Mouse (Mus musculus): ENCODE measurements around the gene Asic2. TPM values are rescaled to one million over a fixed set of nuclear protein-coding genes. Genes with fewer than 3 reads are reported as not detected.

The Asic2 gene
- polyA plus RNA-seq, 1 experiment from 2014 or later: 13.9 TPM

DNA sequence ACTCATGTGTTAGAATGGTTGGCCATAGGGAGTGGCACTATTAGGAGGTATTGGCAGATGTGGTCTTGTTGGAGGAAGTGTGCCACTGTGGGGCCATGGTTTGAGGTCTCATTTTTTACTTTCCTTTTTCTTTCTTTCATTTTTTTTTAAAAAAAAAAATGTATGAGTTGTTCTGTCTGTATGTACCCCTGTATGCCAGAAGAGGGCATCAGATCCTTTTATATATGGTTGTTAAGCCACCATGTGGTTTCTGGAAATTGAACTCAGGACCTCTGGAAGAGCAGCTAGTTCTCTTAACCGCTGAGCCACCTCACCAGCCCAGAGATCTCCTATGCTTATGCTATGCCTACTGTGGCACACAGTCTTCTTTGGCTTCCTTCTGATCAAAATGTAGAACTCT lies 1129.5 kb downstream of the Asic2 start:
- Histone ChIP-seq H3K9me3 (no peaks in the 10 kb centered on the region), H3K27ac (no peak overlapping the region), H3K4me3 (no peak overlapping the region), H3K4me2 (no peak overlapping the region), H3K27me3 (replicated peaks) (no peaks in the 10 kb centered on the region), H3K4me1 (peaks cover 6% of the 10 kb centered on the region; the same call in 1 of the 2 replicates), H3K9ac (no peak overlapping the region), H3K36me3 (replicated peaks) (no peaks in the 10 kb centered on the region)
- no peak for ATAC-seq (replicated peaks)
- 65% methylated on average over 1 of the region's 1 CpGs for WGBS

DNA sequence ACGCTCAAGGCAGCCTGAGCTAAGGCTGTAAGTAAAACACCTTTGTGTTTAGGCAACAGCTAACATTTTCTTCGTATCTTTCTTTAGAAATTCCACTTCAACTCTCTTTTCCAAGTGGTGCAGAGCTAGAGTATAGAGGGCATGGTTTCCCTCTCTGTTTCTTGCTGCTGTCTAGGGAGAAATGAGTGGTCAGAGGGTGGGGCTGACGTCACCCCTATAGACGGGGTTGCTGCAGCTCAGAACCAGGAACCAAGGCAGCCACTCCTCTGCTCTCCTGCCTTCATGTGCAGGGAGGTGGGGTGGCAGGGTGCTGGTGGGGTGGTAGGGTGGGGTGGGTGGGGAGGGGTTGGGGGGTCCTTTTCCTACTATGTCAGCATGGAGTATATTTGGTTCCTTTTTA lies 1132.4 kb downstream of the Asic2 start:
- Histone ChIP-seq H3K4me2 (no peak overlapping the region), H3K4me1 (peaks cover 6% of the 10 kb centered on the region; the same call in 1 of the 2 replicates), H3K9me3 (no peaks in the 10 kb centered on the region), H3K9ac (no peak overlapping the region), H3K27ac (no peak overlapping the region), H3K4me3 (no peak overlapping the region), H3K27me3 (replicated peaks) (no peaks in the 10 kb centered on the region), H3K36me3 (replicated peaks) (no peaks in the 10 kb centered on the region)
- WGBS: 74% methylated on average over 4 of the region's 4 CpGs
- no peak for ATAC-seq (replicated peaks)

DNA sequence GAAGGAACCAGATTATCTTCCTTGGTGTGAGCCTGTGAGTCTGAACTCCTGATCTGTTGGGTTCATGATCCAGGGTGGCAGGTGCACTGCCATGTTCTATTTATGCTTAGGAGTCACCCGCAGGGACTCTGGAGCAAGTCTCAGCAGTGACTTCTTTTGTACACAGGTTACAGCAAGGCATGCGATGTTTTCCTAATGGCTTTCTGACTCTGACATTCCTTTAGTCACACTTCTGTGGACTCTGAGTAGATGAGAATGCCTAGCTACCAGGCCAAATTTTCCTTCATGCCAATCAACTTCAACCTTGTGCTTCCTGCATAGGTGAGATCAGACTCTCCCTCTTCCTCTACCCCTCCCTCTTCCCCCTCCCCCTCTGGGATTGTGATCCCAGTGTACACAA lies 1132.9 kb downstream of the Asic2 start:
- Histone ChIP-seq H3K4me1 (peaks cover 6% of the 10 kb centered on the region; the same call in 1 of the 2 replicates), H3K27ac (no peak overlapping the region), H3K27me3 (replicated peaks) (no peaks in the 10 kb centered on the region), H3K9me3 (no peaks in the 10 kb centered on the region), H3K4me3 (no peak overlapping the region), H3K9ac (no peak overlapping the region), H3K36me3 (replicated peaks) (no peaks in the 10 kb centered on the region), H3K4me2 (no peak overlapping the region)
- no peak for ATAC-seq (replicated peaks)
- WGBS: 70% methylated on average over 2 of the region's 2 CpGs

Other genes starting within 250 kb of the Asic2 start
- 0.76 and 0.77 TPM in 2 replicates for gene 5530401A14Rik, start 107.8 kb downstream of the Asic2 start, polyA plus RNA-seq (2015; fragmentation: Nextera tagmentation; extraction: Ambion mirVana)
- gene Ccl2, start 67.1 kb upstream of the Asic2 start, polyA plus RNA-seq (2015; fragmentation: Nextera tagmentation; extraction: Ambion mirVana): 1.2 and 1.3 TPM in 2 replicates
- not detected in 2 replicates for gene Gm17268, start 70.1 kb upstream of the Asic2 start, polyA plus RNA-seq (2015; fragmentation: Nextera tagmentation; extraction: Ambion mirVana)
- 0.28 and 0.74 TPM in 2 replicates for gene Ccl7, start 77.3 kb upstream of the Asic2 start, polyA plus RNA-seq (2015; fragmentation: Nextera tagmentation; extraction: Ambion mirVana)
- gene Ccl11, start 89.4 kb upstream of the Asic2 start, polyA plus RNA-seq (2015; fragmentation: Nextera tagmentation; extraction: Ambion mirVana): not detected in 2 replicates
- 1.6 and 3.2 TPM in 2 replicates for gene Ccl12, start 133.4 kb upstream of the Asic2 start, polyA plus RNA-seq (2015; fragmentation: Nextera tagmentation; extraction: Ambion mirVana)
- not detected in 2 replicates for gene Ccl8, start 146.7 kb upstream of the Asic2 start, polyA plus RNA-seq (2015; fragmentation: Nextera tagmentation; extraction: Ambion mirVana)

All from midbrain, embryonic 15.5 days (tissue).